Mouse (Mus musculus) brain, adult 10 weeks (tissue): ENCODE measurements around the gene Zmpste24. TPM values are rescaled to one million over a fixed set of nuclear protein-coding genes. Genes with fewer than 3 reads are reported as not detected.

ENCODE experiments used
- polyA plus RNA-seq: library from polyadenylated mRNA; stranded (reverse); fragments of 350-450 nt; fragmentation: Illumina TruSeq; extraction: RNeasy Lipid Tissue Mini Kit (QIAGEN cat#74804); gene quantifications from one replicate; pipeline ENCODE4 v1.2.3, GENCODE M21; 2015; ENCODE audit warnings: low read depth, low replicate concordance

Gene Zmpste24
- 25.0 TPM for polyA plus RNA-seq

GRCm38 (mm10) chr4:121097650-121098378 is at the start of gene Zmpste24:
Gene Zmpste24, minus strand, starts transcription at chr4:121098241.

GRCm38 (mm10) chr4:121109126-121109525 is 11.1 kb upstream of the Zmpste24 start, which contains the start of gene Tmco2:
Gene Tmco2, minus strand, starts transcription at chr4:121109226.

GRCm38 (mm10) chr4:121039331-121040115 is 58.5 kb downstream of the Zmpste24 start, which contains the start of gene Col9a2:
Gene Col9a2, plus strand, starts transcription at chr4:121039385.

GRCm38 (mm10) chr4:121016928-121017657 is 80.9 kb downstream of the Zmpste24 start, which contains the start of gene Smap2:
Gene Smap2, minus strand, starts transcription at chr4:121017247.

Other genes with a start within 250 kb of the Zmpste24 start
- gene Rims3, start 243.4 kb downstream of the Zmpste24 start, polyA plus RNA-seq = 110 TPM
- gene Exo5, start 173.2 kb downstream of the Zmpste24 start, polyA plus RNA-seq = 13.3 TPM
- 1.3 TPM for gene Zfp69, start 146.5 kb downstream of the Zmpste24 start, polyA plus RNA-seq
- 119 TPM for gene Smap2, start 81.0 kb downstream of the Zmpste24 start, polyA plus RNA-seq
- gene Col9a2, start 58.9 kb downstream of the Zmpste24 start, polyA plus RNA-seq = 10.8 TPM
- gene Tmco2, start 11.0 kb upstream of the Zmpste24 start, polyA plus RNA-seq = not detected
- 15.1 TPM for gene Rlf, start 116.8 kb upstream of the Zmpste24 start, polyA plus RNA-seq
- gene Gm12888, start 226.7 kb upstream of the Zmpste24 start, polyA plus RNA-seq = not detected